Mouse (Mus musculus): ENCODE data around the gene Tnfaip8l2. TPM values are rescaled to one million over a fixed set of nuclear protein-coding genes. Genes with fewer than 3 reads are reported as not detected.
A peak's percentile ranks its signal among the peaks of the same experiment; 100 is the strongest.

Gene Tnfaip8l2
- polyA plus RNA-seq, 1 experiment from 2014 or later, result 2.1 TPM

DNA sequence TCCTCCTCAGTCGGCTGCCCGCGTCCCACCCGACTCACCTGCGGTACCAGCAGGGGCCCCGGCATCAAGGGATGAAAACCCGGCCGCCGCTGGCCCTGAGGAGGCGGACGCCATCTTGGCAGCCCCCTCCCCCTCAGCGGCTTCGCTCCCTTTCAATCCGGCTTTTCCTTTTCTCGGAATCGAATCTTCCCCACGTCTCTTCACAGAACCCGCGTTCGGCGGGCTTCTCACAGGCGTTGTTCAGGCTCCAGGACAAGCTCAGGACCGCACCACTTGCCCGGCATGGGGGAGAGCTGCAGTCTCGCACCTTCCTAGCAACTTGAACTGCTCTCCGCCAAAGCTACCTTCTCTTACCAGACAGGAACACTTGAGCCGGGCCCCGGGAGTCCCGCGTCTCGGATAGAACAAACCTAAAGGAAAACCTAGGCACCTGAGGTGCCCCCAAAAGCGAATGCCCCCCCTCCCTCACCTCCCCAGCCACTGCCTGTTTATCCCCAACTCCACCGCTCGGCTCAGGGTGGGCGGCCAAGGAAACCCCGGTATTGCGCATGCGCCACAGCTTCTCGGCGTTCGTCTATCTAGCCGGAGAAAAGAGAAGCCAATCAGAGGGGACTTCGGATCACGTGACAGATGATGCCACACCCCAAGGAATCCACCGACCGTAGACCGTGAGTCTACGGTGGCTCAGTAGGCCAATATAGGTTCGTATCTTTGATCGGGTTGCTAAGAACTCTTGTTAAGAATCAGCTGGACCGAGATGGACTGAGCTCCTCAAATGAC lies 35.6 kb downstream of the Tnfaip8l2 start, which contains the start of gene Pip5k1a:
TSS of gene Pip5k1a (minus strand) at position 593 of the 780 bp plus-strand sequence.
- ATAC-seq (ENCODE audit: low FRiP score), result peak; percentile 93
- peak within 1 kb of the TSS; percentile 67 for H3K4me2 ChIP-seq (replicated peaks)

GRCm38 (mm10) chr3:95105586-95106337 lies 36.4 kb downstream of the Tnfaip8l2 start:
- Histone ChIP-seq H3K27me3 (no peaks in the 10 kb centered on the region), H3K4me3 (peak overlapping the region; percentile 80), H3K4me1 (peaks cover 7% of the 10 kb centered on the region), H3K4me2 (replicated peaks) (peak overlapping the region; percentile 67), H3K9me3 (replicated peaks) (no peaks in the 10 kb centered on the region), H3K36me3 (peaks cover 3% of the 10 kb centered on the region; the same call in 1 of the 2 replicates), H3K27ac (peak overlapping the region; percentile 79), H3K9ac (peak overlapping the region; percentile 91)
- WGBS, result 3% methylated on average over 16 of the region's 16 CpGs
- peak; percentile 3; the same call in 1 of the 2 replicates for ATAC-seq (ENCODE audit: low FRiP score)

More for the DNA sequence above, 35.6 kb downstream of the Tnfaip8l2 start, which contains the start of gene Pip5k1a:
- under 1% methylated on average over 51 of the region's 51 CpGs for WGBS
- Histone ChIP-seq H3K9ac (peak within 1 kb of the TSS; percentile 91), H3K27ac (peak within 1 kb of the TSS; percentile 79), H3K27me3 (no peaks in the 10 kb centered on the region), H3K9me3 (replicated peaks) (no peaks in the 10 kb centered on the region), H3K4me1 (peaks cover 7% of the 10 kb centered on the region), H3K4me3 (peak within 1 kb of the TSS; percentile 80), H3K36me3 (peaks cover 3% of the 10 kb centered on the region; the same call in 1 of the 2 replicates)

DNA sequence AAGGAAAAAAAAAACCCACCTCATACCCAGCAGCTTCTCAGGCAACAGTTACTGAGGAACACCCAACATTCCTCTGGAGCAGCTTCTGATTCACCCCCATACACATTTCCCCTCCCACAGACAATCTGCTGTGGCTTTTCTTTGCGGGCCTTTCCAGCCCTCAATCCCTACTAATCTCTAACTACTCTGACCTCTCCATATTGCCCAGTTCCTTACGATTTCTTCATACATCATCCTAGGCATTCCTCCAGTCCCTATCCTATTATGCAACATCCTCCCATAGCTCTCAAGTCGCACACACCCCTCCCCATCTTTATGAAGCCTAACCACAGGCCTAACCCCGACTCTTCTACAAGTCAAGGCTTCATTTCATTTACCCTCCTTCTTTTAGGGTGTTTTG lies 37.0 kb downstream of the Tnfaip8l2 start:
- no peaks in the 10 kb centered on the region for H3K27me3 ChIP-seq
- H3K36me3 ChIP-seq, result peaks cover 3% of the 10 kb centered on the region; the same call in 1 of the 2 replicates
- 71% methylated on average over 4 of the region's 4 CpGs for WGBS
- H3K4me2 ChIP-seq (replicated peaks), result peak overlapping the region; percentile 67
- H3K9ac ChIP-seq, result peak overlapping the region; percentile 91
- no peak for ATAC-seq (ENCODE audit: low FRiP score)
- peaks cover 7% of the 10 kb centered on the region for H3K4me1 ChIP-seq
- no peak overlapping the region for H3K27ac ChIP-seq
- H3K9me3 ChIP-seq (replicated peaks), result no peaks in the 10 kb centered on the region
- H3K4me3 ChIP-seq, result peak overlapping the region; percentile 80

DNA sequence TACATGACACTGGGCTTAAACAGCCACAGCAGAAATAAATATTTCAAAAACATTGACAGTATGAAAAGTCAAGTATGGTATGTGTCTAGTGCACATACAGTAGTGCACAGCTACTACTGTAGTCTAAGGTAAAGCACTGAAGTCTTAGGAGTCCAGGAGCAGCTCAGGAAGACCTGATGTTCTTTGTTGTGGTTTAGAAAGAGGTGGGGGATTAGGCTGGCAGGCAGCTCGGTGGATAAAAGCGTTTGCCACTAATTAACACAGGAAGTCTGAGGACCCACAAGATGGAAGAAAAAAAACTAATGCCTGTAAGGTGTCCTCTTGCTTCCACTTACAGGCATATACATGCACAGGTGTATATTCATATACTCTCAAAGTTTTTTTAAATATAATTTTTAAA lies 41.3 kb downstream of the Tnfaip8l2 start:
- Histone ChIP-seq H3K9ac (no peak overlapping the region), H3K27ac (no peak overlapping the region), H3K9me3 (replicated peaks) (no peaks in the 10 kb centered on the region), H3K4me2 (replicated peaks) (no peak overlapping the region), H3K27me3 (no peaks in the 10 kb centered on the region), H3K4me3 (no peak overlapping the region), H3K36me3 (peaks cover 8% of the 10 kb centered on the region; the same call in 1 of the 2 replicates), H3K4me1 (peaks cover 7% of the 10 kb centered on the region)
- WGBS, result 50% methylated on average over 2 of the region's 2 CpGs
- ATAC-seq (ENCODE audit: low FRiP score), result no peak

Small RNAs within 50 kb of the gene (microRNA-seq; reads per million reads assigned to microRNA genes)
- gene Mir8099-1, result not detected

Other genes starting within 250 kb of the Tnfaip8l2 start
- gene Selenbp1, start 209.3 kb downstream of the Tnfaip8l2 start, polyA plus RNA-seq (2016; fragmentation: Nextera tagmentation; extraction: Ambion mirVana), result 11.7 and 12.2 TPM in 2 replicates
- gene Rfx5, start 188.3 kb downstream of the Tnfaip8l2 start, polyA plus RNA-seq (2016; fragmentation: Nextera tagmentation; extraction: Ambion mirVana), result 9.1 and 9.2 TPM in 2 replicates
- 24.8 and 26.9 TPM in 2 replicates for gene Pi4kb, start 167.6 kb downstream of the Tnfaip8l2 start, polyA plus RNA-seq (2016; fragmentation: Nextera tagmentation; extraction: Ambion mirVana)
- gene Zfp687, start 126.9 kb downstream of the Tnfaip8l2 start, polyA plus RNA-seq (2016; fragmentation: Nextera tagmentation; extraction: Ambion mirVana), result 31.8 and 32.8 TPM in 2 replicates
- 263 and 276 TPM in 2 replicates for gene Psmd4, start 99.7 kb downstream of the Tnfaip8l2 start, polyA plus RNA-seq (2016; fragmentation: Nextera tagmentation; extraction: Ambion mirVana)
- gene Pip5k1a, start 35.4 kb downstream of the Tnfaip8l2 start, polyA plus RNA-seq (2016; fragmentation: Nextera tagmentation; extraction: Ambion mirVana), result 20.4 and 21.5 TPM in 2 replicates
- 218 and 219 TPM in 2 replicates for gene Vps72, start 31.3 kb downstream of the Tnfaip8l2 start, polyA plus RNA-seq (2016; fragmentation: Nextera tagmentation; extraction: Ambion mirVana)
- gene Tmod4, start 17.9 kb downstream of the Tnfaip8l2 start, polyA plus RNA-seq (2016; fragmentation: Nextera tagmentation; extraction: Ambion mirVana), result 0.81 and 0.99 TPM in 2 replicates
- 89.4 and 94.1 TPM in 2 replicates for gene Scnm1, start 8.3 kb downstream of the Tnfaip8l2 start, polyA plus RNA-seq (2016; fragmentation: Nextera tagmentation; extraction: Ambion mirVana)
- gene Lysmd1, start 8.3 kb downstream of the Tnfaip8l2 start, polyA plus RNA-seq (2016; fragmentation: Nextera tagmentation; extraction: Ambion mirVana), result 22.6 and 23.9 TPM in 2 replicates
- gene Sema6c, start 18.1 kb upstream of the Tnfaip8l2 start, polyA plus RNA-seq (2016; fragmentation: Nextera tagmentation; extraction: Ambion mirVana), result 59.5 and 68.7 TPM in 2 replicates
- 10.1 and 10.8 TPM in 2 replicates for gene Gabpb2, start 75.6 kb upstream of the Tnfaip8l2 start, polyA plus RNA-seq (2016; fragmentation: Nextera tagmentation; extraction: Ambion mirVana)
- gene Cdc42se1, start 86.4 kb upstream of the Tnfaip8l2 start, polyA plus RNA-seq (2016; fragmentation: Nextera tagmentation; extraction: Ambion mirVana), result 91.7 and 95.8 TPM in 2 replicates
- gene Mllt11, start 89.8 kb upstream of the Tnfaip8l2 start, polyA plus RNA-seq (2016; fragmentation: Nextera tagmentation; extraction: Ambion mirVana), result 116 and 124 TPM in 2 replicates
- 0.25 and 0.42 TPM in 2 replicates for gene Gm128, start 99.2 kb upstream of the Tnfaip8l2 start, polyA plus RNA-seq (2016; fragmentation: Nextera tagmentation; extraction: Ambion mirVana)
- 1.0 and 1.1 TPM in 2 replicates for gene Bnipl, start 108.8 kb upstream of the Tnfaip8l2 start, polyA plus RNA-seq (2016; fragmentation: Nextera tagmentation; extraction: Ambion mirVana)
- 45.7 and 51.1 TPM in 2 replicates for gene Mindy1, start 139.0 kb upstream of the Tnfaip8l2 start, polyA plus RNA-seq (2016; fragmentation: Nextera tagmentation; extraction: Ambion mirVana)
- 37.0 and 37.9 TPM in 2 replicates for gene Prune1, start 139.7 kb upstream of the Tnfaip8l2 start, polyA plus RNA-seq (2016; fragmentation: Nextera tagmentation; extraction: Ambion mirVana)
- gene Anxa9, start 164.8 kb upstream of the Tnfaip8l2 start, polyA plus RNA-seq (2016; fragmentation: Nextera tagmentation; extraction: Ambion mirVana), result 0.87 and 1.1 TPM in 2 replicates
- 115 TPM in 2 replicates for gene Cers2, start 172.4 kb upstream of the Tnfaip8l2 start, polyA plus RNA-seq (2016; fragmentation: Nextera tagmentation; extraction: Ambion mirVana)
- gene Setdb1, start 214.8 kb upstream of the Tnfaip8l2 start, polyA plus RNA-seq (2016; fragmentation: Nextera tagmentation; extraction: Ambion mirVana), result 56.3 and 62.9 TPM in 2 replicates